Mouse (Mus musculus): ENCODE data around the gene Ncoa3.

The Ncoa3 gene

DNA sequence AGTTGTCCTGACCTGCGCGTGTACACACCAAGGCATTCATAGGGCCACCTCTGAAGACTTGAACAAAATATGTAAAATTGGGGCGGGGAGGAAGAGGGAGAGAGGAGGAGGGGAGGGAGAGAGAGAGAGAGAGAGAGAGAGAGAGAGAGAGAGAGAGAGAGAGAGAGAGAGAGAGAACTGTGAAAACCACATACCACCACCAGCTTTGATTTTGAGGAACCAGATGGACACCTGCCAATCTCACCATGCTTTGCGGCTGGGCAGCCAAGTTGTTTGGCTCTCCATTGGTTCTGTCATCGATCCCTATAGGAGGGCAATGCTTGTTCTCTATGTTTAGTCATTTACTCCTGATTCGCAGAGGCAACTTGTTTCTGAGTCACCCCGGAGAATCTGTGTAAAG is 21.7 kb upstream of the Ncoa3 start:
- DNase-seq (ENCODE audit: low read depth), result no peak

DNA sequence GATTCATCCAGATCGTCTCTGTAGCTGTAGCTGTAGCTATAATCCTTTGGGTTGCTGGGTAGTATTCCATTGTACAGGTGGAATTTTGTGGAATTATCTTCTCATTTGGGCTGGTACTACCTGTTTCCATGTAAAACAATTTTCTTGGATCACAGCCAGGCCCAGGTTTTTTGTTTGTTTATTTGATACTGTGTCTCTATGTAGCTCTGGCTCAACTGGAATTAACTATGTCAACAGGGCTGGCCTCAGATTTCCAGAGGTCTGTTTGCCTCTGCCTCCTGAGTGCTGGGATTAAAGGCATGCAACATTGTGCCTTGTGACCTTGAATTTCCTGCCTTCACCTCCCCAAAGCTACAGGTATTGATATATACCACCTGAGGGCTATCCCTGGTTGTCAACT is 18.1 kb upstream of the Ncoa3 start:
- no peak for DNase-seq (ENCODE audit: low read depth)

DNA sequence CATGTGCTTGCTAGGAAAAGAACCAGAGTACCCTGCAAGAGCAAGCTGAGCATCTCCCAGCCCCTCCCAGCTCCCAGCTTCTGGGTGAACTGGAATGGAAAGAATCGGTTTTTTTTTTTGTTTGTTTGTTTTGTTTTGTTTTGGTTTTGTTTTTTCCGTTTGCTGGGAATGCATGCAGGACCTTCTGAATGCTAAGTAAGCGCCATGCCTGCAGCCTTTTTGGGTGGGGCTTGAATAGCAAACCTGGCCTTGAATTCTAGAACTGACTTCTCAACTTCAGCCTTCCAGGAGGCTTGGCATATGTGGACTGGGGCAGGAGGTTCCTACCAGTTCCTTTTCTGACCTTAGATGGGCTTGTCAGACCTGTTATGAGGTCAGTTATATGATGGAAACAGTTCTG is 16.2 kb upstream of the Ncoa3 start:
- no peak for DNase-seq (ENCODE audit: low read depth)

DNA sequence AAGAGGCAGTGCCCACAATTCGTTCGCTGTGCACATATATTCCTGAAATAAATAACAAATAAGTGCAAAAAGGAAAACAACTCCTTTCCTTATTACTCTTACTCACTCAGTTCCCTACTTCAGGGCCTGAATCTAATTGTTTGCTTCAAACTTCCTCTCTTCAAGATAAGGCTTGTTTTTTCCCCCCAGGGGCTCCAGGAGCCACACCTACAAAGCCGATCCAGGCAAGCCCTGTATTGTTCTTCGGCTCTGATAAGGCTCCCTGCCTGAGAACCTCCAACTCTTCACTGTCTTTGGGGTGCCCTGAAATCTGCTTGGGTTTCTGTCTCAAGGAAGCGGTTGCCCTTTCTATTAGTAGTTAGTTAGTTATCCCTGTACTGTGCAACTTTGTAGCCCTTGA is 15.6 kb upstream of the Ncoa3 start:
- DNase-seq (ENCODE audit: low read depth), result no peak

DNA sequence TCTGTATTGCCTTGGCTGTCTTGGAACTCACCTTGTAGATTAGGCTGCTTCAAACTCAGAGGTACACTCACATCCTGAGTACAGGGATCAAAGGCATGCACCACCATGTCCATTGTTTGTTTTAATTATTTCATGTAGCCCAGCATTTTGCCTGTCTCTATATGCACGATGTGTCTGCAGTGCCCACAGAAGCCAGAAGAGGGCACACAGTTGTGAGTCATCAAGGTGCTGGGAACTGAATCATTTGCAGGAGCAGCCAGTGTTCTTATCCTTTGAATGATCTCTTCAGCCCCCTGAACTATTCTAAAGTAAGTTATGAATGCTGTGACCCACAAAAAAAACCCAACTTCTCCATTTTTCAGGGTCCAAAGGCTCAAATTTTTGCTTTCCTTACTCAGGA is 14.3 kb upstream of the Ncoa3 start:
- DNase-seq (ENCODE audit: low read depth), result peak; percentile 60

DNA sequence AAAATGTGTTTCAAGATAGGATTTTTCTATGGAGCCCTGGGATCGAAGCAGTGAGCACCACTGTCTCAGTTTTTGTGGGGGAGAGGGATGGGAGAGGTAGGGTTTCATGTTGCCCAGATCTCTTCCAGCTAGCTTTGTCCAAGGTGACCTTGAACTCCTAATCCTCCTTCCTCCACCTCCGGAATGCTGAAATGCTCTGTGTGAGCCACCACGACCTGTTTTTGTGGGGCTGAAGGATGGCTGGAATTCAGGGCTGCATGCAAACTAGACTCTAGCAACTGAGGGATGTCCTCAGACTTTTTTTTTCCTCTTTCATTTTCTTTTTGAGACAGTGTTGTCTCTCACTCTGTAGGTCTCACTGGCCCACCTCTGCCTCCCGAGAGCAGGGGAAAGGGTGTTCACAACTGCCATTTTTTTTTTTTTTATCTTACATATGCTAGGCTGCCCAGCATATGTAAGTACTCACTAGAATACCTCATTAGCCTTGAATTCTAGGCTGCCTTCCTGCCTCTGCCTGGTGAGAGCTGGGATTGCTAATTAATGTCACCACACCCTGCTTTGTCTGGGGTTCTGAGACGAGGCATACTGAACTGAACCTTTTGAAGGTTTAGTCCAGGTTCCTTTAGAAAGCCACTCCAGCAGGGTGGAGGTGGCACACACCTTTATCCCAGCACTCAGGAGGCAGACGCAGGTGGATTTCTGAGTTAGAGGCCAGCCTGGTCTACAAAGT is 11.0 kb upstream of the Ncoa3 start:
- peak; percentile 66 for DNase-seq (ENCODE audit: low read depth)

DNA sequence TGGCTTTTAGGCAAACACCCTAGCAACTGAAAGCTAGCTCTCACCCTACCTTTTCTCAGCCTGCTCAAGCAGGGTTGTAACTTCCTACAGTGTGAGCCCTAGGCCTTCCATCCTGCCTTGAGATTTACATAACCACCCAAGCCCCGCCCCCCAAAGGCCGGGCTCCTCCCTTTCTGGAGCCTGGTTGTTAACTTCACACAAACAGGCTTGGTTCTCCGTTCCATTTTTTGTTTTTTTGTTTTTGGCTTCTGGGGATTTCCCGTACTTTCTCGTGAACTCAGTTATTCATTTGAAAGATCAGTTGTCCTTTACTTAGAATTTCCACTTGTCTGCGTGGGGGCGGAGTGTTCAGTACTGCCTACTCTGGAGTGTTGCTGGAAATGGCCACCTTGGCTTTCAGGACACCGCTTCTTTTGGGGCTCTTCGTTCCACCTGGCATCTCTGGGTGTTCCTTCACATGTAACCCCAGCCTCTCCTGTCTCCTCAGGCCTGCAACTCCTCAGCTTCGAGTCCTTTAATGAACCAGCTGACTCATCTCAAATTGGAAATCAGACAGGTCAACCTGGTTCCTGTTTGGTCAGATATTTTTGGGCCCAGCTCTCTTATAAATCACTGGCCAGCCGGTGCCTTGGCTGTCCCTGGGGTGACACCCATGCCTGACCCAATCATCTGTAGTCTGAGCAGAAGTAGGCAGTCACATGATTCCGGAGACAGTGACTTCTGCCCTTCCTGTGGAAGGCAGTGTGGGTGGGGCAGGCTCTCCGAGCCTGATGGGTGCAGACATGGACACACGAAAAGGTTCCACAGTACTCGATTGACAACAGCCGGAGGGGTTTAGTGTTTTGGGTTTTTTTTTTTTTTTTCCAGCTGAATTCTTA is 9.7 kb upstream of the Ncoa3 start:
- peak; percentile 100 for DNase-seq (ENCODE audit: low read depth)

DNA sequence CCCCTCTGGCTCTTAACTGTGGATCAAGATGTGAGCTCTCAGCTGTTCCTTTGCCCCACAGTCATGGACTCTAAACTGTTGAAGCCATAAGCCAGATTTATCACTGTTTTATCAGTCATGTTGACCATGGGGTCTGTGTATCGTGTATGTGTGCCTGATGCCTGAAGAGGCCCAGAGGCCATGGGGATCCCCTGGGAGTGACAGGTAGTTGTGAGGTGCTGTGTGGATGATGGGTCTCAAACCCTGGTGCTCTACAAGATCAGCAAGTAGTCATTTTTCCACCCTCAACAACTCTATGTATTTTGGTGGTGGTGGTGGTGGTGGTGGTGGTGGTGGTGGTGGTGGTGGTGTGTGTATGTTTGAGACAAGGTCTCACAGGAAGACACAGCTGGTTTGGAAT is 8.1 kb upstream of the Ncoa3 start:
- DNase-seq (ENCODE audit: low read depth), result no peak

DNA sequence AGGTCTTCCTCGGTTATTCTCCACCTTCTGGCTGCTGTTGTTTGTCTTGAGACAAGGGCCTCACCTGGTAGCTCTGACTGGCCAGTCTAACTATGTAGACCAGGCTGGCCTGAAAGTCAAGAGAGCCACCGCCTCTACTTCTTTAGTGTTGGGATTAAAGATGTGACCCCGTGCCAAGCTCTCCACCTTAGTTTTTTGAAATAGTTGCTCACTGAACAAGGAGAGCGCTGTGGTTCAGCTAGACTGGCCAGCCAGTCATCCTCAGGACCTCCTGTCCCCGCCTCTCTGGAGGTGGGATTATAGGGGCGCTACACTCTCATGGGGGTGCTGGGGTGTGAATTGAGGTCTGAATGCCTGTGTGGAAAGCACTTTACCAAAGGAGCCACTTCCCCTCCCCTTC is 7.5 kb upstream of the Ncoa3 start:
- no peak for DNase-seq (ENCODE audit: low read depth)

DNA sequence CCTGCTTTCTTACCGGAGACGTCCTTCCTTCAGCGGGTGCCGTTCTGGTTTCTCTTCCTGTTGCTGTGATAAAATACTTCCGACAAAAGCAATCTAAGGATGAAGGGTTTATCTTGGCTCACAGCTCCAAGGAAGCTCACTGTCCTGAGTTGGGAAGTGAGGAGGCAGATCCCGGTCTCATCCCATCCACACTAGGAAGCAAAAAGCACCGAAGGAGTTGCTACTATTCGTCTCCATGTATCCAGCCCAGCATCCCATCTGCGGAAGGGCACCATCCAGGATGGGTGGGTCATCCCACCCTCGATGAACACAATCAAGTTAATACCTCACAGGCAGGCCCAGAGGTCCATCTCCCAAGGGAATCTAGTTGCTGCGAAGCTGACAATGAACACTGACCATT is 6.9 kb upstream of the Ncoa3 start:
- no peak for DNase-seq (ENCODE audit: low read depth)

DNA sequence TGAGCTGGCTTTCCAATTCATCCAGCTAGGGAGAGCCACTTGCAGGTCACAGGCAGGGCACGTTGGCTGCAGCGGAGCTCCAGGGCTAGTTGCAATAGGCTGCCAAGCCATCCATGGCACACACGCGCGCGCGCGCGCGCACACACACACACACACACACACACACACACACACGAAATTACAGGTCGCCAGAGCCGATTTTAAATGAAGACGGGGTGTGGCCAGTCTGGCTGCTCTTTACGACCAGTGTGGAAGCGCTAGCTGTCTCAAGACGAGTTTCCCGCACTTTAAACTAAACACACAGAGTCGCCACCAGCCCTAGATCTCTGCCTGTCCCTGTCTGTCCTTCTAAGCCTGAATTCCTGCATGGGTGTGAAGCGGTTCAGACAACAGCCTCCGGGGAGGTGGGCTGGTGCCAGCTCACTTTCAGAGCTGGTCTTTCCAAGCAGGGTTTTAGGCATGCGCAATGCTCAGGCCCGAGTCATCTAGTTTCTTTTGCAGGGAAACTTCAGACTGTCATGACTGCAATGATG is 5.4 kb upstream of the Ncoa3 start:
- DNase-seq (ENCODE audit: low read depth), result peak; percentile 71

DNA sequence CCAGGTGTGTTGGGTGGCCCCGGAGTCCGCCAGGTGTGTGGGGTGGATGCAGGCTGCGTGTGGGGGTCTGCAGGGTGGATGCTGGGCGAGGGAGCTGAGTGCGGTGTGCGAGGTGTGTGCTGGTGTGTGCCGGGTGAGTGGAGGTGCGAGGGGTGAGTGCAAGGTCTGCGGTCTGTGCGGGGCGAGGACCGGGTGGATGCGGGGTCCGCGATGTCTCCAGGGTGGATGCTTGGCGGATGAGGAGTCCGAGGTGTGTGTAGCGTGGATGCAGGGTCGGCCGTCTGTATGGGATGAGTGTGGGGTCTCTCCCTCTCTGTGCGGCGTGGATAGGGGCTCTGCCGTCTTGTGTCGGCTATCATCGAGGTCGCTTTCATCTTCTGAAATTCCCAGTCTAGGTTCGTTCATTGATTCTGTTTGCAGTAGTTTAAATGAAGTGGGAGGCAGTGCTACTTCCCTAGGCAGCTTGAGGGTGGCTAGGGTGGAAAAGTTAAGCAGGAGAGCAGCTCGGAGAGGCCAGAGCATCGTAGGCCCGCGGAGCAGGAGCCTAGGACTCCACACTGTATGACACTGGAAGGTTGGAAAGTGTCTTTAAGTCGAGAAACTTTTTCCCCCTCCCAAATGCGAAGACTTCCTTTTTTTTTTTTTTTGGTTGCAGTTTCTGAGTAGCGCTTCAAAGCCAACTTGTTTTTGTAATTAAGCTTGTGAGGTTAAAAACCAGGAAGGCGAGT is 901 bp downstream of the Ncoa3 start:
- DNase-seq (ENCODE audit: low read depth), result peak; percentile 65

DNA sequence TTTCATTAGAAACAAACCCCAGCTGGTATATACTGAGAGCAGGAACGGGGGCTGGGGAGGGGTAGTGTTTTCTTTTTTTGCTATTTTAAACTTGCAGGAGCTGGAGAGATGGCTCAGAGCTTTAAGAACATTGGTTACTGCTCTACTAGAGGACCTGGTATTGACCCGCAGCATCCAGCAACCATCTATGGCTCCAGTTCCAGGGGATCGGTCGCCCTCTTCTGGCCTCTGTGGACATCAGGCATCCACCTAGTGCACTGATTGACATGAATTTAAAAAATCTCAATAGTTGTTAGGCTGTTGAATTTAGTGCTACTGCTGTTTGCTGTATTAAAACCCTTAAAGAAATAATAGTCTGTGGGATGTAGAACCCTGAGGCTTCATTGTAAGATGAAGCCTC is 1.9 kb downstream of the Ncoa3 start:
- no peak for DNase-seq (ENCODE audit: low read depth)

DNA sequence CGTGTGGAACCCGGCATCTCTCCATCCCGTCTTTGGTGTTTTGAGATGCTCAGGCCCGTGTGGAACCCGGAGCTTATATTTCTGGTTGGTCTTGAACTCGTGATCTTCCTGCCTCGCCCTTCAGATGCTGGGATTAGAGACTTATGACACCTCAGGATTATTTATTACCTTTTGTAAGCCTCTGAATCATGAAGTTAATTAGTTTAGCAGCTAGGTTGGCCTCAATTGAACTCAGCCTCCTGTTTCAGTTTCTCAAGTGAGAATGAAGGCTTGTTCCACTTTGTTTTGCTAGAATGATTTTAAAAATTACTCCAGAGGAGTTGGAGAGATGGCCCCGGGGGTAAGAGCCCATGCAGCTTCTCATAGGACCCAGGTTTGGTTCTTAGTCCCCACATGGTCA is 3.3 kb downstream of the Ncoa3 start:
- DNase-seq (ENCODE audit: low read depth), result no peak

DNA sequence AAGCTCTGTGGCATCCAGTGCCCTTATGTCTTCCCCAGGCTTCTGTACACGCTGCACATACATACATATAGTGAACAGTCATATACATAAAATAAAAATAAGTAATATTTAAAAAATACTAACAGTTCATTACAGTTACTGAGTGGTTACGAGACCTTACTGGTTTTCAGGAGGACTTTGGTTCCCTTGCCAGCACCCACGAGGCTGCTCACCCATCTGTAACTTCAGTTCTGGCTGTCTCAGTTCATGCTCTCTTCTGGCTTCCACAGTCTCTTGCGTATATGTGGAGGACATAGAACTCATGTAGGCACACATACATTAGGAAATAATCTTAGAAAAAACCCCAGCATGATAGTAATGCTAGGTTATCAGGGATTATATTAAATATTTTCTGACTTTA is 3.7 kb downstream of the Ncoa3 start:
- no peak for DNase-seq (ENCODE audit: low read depth)

DNA sequence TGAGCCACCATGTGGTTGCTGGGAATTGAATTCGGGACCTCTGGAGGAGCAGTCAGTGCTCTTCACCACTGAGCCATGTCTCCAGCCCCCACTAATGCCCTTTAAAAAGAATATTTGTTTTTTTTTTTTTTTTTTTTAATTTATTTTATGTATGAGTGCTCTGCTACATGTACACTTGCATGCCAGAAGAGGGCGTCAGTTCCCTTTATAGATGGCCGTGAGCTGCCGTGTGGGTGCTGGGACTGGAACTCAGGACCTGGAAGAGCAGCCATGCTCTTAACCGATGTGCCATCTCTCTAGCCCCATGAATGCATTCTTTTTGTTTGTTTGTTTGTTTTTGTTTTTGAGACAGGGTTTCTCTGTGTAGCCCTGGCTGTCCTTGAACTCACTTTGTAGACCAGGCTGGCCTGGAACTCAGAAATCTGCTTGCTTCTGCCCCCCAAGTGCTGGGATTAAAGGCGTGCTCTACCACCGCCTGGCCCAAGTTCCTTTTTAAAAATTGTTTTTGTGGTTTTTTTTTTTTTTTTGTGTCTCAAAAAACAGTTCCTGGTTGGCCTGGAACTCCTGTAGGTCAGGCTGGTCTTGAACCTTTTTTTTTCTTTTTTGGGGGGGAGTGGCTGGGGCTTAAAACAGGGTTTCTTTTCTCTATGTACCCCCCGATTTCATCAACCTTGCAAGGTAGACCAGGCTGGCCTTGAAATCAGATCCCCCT is 5.0 kb downstream of the Ncoa3 start:
- DNase-seq (ENCODE audit: low read depth), result no peak

DNA sequence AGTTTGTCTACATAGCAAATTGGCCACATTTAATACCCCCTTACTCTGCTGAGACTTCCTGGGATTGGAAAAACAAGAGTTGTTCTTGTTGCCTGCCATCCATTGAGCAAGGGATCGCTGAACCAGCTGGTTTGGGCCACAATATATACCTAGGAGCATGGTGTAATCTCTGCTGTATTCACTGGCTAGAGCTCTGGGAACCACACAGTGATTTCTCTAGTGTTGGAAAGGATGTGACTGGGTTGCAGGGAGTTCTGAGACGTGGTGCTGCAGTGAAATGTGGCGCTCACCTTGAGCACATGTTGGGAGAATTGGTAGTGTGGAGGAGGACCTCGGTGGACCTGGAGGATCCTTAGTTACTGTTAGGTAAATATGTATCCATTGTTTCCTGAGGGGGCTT is 6.5 kb downstream of the Ncoa3 start:
- no peak for DNase-seq (ENCODE audit: low read depth)

DNA sequence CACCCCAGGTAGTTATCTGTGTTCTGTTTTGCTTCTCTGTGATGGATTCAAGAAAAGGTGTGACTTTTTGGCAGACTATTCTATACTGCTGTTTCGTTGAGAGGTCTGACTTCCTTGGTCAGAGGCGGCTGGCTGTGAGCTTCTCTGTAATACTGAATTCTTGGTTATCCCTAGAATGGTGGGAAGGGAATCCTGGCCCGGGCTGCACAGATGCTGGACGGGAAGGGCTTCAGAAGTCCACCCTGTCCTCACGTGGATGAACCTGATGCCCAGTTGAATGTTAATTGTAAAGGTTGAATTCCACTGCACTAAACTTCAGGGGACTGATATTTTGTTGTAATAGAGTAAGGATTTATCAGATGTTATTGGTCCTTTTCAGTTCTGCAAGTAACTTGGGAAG is 7.4 kb downstream of the Ncoa3 start:
- DNase-seq (ENCODE audit: low read depth), result no peak

DNA sequence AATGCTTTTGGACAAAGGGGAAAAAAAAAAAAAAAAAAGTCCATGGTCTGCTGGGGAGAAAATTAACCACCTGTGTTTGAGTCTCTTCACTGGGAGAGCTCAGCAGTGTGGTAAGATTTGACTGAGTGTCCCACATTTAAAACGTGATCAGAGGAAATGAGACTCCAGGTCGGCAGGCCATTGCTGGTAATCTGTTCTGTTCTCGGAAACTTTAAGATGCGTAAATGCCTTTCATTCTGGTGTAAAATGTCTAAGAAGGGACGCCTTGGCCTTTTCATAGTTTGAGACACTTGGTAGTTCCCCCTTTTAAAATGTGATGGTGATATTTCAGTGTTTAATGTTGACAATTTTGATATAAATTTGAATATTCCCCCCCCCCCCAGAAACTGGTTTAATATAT is 7.8 kb downstream of the Ncoa3 start:
- peak; percentile 60 for DNase-seq (ENCODE audit: low read depth)

DNA sequence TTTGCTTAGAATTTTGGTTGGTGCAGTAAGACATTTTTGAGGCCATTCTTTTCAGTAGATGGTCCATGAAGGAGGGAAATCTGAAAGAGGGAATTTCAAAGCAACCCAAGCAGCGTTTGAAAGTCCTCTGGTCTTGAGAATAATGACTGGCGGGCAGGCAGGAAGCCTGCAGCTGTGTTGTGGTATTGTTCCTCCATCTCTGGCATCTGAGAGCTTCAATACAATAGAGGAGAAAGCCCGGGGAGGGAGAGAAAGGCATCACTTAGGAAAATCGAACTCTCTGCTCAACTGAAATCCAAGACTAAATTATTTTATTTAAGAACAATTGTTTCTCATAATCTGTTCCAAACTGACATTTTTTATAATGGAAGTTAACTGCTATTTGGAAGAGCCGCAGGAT is 8.3 kb downstream of the Ncoa3 start:
- DNase-seq (ENCODE audit: low read depth), result no peak

DNA sequence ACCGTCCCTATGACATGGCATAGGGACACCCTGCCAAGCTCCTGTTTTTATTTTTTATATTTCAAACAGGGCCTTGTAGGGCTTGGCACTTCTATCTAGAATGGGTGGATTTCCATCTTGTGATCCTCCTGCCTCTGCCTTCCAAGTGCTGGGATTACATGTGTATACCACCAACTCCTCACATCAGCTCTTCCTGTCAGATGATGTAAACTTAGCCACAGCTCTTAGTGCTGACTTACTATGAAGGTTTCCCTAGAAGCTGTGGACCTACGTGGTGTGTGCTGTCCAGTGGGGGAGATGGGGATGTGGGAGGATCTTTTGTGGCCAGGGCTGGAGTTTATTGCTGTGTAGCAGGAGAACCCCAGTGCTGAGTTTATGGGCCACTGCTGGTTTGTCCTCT is 8.9 kb downstream of the Ncoa3 start:
- peak; percentile 58 for DNase-seq (ENCODE audit: low read depth)

DNA sequence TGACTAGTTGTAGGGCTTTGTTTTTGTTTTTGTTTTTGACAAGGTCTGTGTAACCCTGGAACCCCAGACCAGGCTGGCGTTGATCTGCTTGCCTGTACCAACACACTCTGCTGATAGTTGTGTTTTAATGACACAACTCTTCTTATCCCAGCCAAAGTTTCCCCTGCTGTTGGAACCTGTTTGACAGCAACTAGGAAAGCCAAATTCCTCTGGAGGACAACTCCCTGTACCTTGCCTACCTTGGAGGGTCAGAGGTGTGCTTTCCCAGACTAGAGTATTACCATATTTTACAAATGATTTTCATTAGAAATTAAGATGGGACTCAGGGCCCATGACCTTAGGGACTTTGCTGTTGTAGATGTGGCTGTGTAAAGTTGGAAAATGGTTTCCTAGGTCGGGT is 9.3 kb downstream of the Ncoa3 start:
- no peak for DNase-seq (ENCODE audit: low read depth)
